Mouse (Mus musculus) hindbrain, embryonic 12.5 days (tissue): Measurements from ENCODE around the gene Tmx1. TPM values are rescaled to one million over a fixed set of nuclear protein-coding genes. Genes with fewer than 3 reads are reported as not detected.

Experiments used
- ATAC-seq: fragments of 200-750 bp; cut with Nextera tagmentation; 2 replicates; pipeline ENCODE4 v1.8.0; 2017; ENCODE audit warnings: moderate TSS enrichment; ENCODE audit not compliant: low FRiP score
- H3K27ac ChIP-seq: fragments of 300-500 bp; sonication (generic); 2 replicates; pipeline ENCODE4 v1.5.1; 2016; ENCODE audit warnings: mild to moderate bottlenecking
- H3K27me3 ChIP-seq: fragments of 300-500 bp; sonication (generic); 2 replicates; pipeline ENCODE4 v1.6.1; 2016; ENCODE audit warnings: mild to moderate bottlenecking
- H3K36me3 ChIP-seq: fragments of 300-500 bp; sonication (generic); 2 replicates; pipeline ENCODE4 v1.6.1; 2016; ENCODE audit warnings: mild to moderate bottlenecking
- H3K4me1 ChIP-seq: fragments of 300-500 bp; sonication (generic); 2 replicates; pipeline ENCODE4 v1.6.1; 2016
- H3K4me2 ChIP-seq: fragments of 300-500 bp; sonication (generic); replicated peaks from 2 replicates; pipeline ENCODE4 v1.6.1; 2016; ENCODE audit warnings: mild to moderate bottlenecking
- H3K4me3 ChIP-seq: fragments of 300-500 bp; sonication (generic); 2 replicates; pipeline ENCODE4 v1.5.1; 2016; ENCODE audit warnings: mild to moderate bottlenecking
- H3K9ac ChIP-seq: fragments of 300-500 bp; sonication (generic); 2 replicates; pipeline ENCODE4 v1.6.1; 2016; ENCODE audit warnings: mild to moderate bottlenecking, moderate library complexity
- H3K9me3 ChIP-seq: fragments of 300-500 bp; sonication (generic); replicated peaks from 2 replicates; pipeline ENCODE4 v1.6.1; 2016; ENCODE audit warnings: mild to moderate bottlenecking
- WGBS: fragments of 180-500 bp; shearing (Covaris S2); methylation state at CpG from one replicate; pipeline ENCODE4 v1.1.7; 2016; 5-methylcytosine and 5-hydroxymethylcytosine counted together
- polyA plus RNA-seq: library from polyadenylated mRNA; unstranded; fragments of >200 nt; fragmentation: Nextera tagmentation; extraction: Ambion mirVana; gene quantifications from 2 replicates; pipeline ENCODE4 v1.2.1, GENCODE M21; 2016

Tmx1 gene
- polyA plus RNA-seq, 1 experiment from 2014 or later, result 130 TPM

DNA sequence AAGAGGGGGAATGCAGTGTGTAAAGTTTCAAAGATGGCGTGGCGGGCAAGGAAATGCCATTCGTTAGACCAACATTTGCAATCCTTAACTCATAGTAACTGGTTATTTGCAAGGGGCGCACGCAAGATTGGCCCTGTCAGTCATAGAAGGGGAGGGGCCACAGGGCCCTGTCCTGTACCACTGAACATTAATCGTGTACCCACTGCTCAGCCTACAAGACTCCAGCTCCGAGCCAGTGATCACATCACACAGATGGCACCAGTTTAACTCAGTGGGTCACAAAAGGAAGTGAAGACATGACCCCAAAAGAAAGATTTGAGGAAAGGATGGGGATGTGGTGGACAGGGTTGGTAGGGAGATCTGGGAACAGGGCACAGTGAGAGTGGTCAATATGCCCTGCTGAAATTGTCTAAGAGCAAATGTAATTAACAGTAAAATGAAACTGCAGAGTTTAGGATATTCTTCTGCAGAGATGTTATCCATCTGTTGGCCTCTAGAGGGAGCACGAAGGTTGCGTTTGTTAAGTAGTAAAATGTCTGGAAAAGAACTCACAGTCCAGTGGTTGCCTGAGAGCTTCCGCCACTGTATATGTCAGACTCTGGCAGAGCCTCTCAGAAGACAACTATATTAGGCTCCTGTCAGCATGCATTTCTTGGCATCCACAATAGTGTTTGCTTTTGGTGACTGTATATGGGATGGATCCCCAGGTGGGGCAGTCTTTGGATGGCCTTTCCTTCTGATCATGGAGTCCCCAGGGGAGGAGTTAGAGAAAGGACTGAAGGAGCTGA lies 41.8 kb downstream of the Tmx1 start:
- ATAC-seq, result peak; percentile 66
- no peaks in the 10 kb centered on the region for H3K36me3 ChIP-seq
- WGBS, result 58% methylated on average over 10 of the region's 10 CpGs

DNA sequence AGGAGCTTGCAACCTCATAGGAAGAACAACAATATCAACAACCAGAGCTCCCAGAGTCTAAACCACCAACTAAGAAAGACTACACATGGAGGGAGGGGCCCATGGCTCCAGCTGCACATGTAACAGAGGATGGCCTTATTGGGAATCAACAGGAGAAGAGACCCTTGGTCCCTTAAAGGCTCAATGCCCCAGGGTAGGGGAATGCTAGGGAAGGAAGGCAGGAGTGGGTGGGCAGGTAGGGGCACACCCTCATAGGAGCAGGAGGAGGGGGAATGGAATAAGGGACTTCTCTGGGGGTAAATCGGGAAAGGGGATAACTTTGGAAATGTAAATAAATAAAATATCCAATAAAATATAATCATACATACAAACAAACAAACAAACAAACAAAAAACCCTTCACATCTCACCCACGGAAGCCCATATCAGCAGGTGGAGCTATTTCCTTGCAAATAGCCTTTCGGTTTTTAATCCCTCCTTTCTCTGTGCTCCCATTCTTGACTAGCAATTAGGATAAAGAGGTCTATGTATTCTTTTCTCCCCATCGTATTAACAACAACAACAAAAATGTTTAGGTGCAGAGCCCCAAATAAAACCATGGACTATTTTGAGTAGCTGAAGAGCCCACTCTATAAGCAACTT lies 42.5 kb downstream of the Tmx1 start:
- peak; percentile 35; the same call in 1 of the 2 replicates for ATAC-seq
- H3K27me3 ChIP-seq, result no peaks in the 10 kb centered on the region
- WGBS, result 67% methylated on average over 4 of the region's 4 CpGs

More for the DNA sequence above, 41.8 kb downstream of the Tmx1 start:
- Histone ChIP-seq H3K27ac (no peak overlapping the region), H3K9me3 (no peaks in the 10 kb centered on the region; the same call in 1 of the 2 replicates), H3K4me3 (no peak overlapping the region), H3K4me2 (no peak overlapping the region), H3K4me1 (peaks cover 7% of the 10 kb centered on the region), H3K9ac (no peak overlapping the region), H3K27me3 (no peaks in the 10 kb centered on the region)

DNA sequence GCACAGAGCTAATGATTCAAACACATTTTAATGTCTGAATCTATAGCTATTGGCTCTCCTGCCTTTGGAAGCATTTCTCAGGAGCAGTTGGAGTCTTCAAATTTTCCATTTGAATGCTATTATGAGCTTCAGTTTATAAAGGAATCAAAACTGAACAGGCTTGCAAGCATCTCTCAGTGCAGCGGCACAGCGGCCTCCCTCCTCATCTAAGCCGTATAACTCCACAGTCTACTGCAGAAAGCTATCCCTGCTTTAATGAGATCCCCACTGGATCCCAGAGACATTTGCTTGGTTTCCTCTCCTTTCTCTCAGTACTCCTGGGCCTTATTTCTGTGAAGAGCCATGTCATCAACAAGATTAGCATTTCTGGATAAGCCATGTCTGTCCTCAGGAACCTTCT lies 45.2 kb downstream of the Tmx1 start:
- Histone ChIP-seq H3K36me3 (no peaks in the 10 kb centered on the region), H3K9me3 (no peaks in the 10 kb centered on the region; the same call in 1 of the 2 replicates), H3K27ac (no peak overlapping the region), H3K4me2 (no peak overlapping the region), H3K27me3 (no peaks in the 10 kb centered on the region), H3K9ac (no peak overlapping the region), H3K4me3 (no peak overlapping the region), H3K4me1 (peaks cover 7% of the 10 kb centered on the region)
- 90% methylated on average over 3 of the region's 3 CpGs for WGBS
- ATAC-seq, result no peak

More for the DNA sequence above, 42.5 kb downstream of the Tmx1 start:
- Histone ChIP-seq H3K9ac (no peak overlapping the region), H3K36me3 (no peaks in the 10 kb centered on the region), H3K27ac (no peak overlapping the region), H3K9me3 (no peaks in the 10 kb centered on the region; the same call in 1 of the 2 replicates), H3K4me1 (peaks cover 7% of the 10 kb centered on the region), H3K4me2 (no peak overlapping the region), H3K4me3 (no peak overlapping the region)

DNA sequence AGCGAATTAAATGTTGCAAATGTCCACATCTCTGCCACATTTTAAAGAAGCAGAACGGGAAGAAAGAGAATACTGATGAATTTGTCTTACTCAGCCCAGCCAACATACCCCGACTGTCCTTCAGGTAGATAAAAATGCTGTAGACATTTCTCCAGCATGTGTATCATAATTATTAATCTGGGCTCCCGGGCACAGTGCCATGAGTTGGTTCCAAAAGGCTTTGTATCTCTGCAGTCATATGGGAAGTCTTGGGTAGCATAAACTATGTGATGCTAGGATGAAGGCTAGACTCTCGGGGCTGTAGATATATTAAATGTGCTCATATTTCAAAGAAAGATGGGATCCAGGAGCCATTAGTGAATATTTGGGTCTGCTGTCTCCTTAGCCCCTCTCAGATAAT lies 53.1 kb downstream of the Tmx1 start:
- Histone ChIP-seq H3K9me3 (no peaks in the 10 kb centered on the region), H3K4me3 (no peak overlapping the region), H3K27ac (no peak overlapping the region), H3K36me3 (no peaks in the 10 kb centered on the region), H3K9ac (no peak overlapping the region), H3K27me3 (no peaks in the 10 kb centered on the region), H3K4me2 (no peak overlapping the region), H3K4me1 (no peaks in the 10 kb centered on the region)
- no peak for ATAC-seq
- WGBS, result 88% methylated on average over 5 of the region's 5 CpGs

DNA sequence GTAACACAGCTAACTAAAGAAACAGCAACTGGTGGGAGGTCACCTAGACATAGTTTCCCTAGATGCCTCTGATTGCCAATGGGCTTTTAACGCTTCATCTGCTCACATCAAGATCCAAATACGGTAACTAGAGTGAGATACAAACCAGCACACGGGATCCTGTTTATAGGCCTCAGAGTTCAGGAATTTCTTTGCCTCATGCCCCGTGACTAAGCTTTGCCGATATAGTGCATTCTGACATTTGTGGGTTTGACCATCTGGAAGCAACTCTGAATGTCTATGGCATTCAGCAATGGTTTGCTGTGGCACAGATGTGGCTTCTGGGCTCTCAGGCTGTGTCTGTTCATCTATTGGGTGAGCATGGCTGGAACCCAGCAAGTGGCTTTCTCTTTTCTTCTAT lies 59.1 kb downstream of the Tmx1 start:
- 91% methylated on average over 5 of the region's 5 CpGs for WGBS
- H3K27me3 ChIP-seq, result no peaks in the 10 kb centered on the region

DNA sequence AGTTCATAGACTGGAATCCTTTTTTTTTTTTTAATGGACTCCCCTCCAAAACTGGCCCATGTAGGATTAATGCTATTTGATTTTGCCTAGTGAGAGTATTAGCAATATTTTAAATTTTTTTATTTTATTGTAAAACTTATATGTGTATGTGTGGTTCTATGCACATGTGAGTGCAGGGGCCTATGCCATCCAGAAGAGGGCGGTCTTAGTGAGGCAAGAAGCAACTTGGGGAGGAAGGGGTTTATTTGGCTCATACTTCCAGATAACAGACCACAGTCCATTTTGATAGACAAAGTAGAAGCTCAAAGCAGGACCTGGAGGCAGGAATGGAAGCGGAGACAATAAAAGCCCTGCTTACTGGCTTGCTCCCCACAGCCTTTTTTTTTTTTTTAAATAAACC lies 59.5 kb downstream of the Tmx1 start:
- no peak overlapping the region for H3K27ac ChIP-seq
- 94% methylated on average over 2 of the region's 2 CpGs for WGBS
- H3K9ac ChIP-seq, result no peak overlapping the region
- ATAC-seq, result no peak
- H3K4me1 ChIP-seq, result no peaks in the 10 kb centered on the region
- no peaks in the 10 kb centered on the region for H3K9me3 ChIP-seq
- no peak overlapping the region for H3K4me2 ChIP-seq
- H3K4me3 ChIP-seq, result no peak overlapping the region
- H3K27me3 ChIP-seq, result no peaks in the 10 kb centered on the region
- H3K36me3 ChIP-seq, result no peaks in the 10 kb centered on the region

More for the DNA sequence above, 59.1 kb downstream of the Tmx1 start:
- Histone ChIP-seq H3K4me2 (no peak overlapping the region), H3K9ac (no peak overlapping the region), H3K27ac (no peak overlapping the region), H3K4me3 (no peak overlapping the region), H3K9me3 (no peaks in the 10 kb centered on the region), H3K4me1 (no peaks in the 10 kb centered on the region), H3K36me3 (no peaks in the 10 kb centered on the region)
- ATAC-seq, result no peak

Other genes starting within 250 kb of the Tmx1 start
- 7.0 and 7.6 TPM in 2 replicates for gene Pygl, start 221.6 kb upstream of the Tmx1 start, polyA plus RNA-seq
- 25.6 and 27.8 TPM in 2 replicates for gene Trim9, start 105.5 kb upstream of the Tmx1 start, polyA plus RNA-seq